Mouse (Mus musculus) hindbrain, embryonic 15.5 days (tissue): ENCODE data around the gene Ndufa7. TPM values are rescaled to one million over a fixed set of nuclear protein-coding genes. Genes with fewer than 3 reads are reported as not detected.
"Not testable (repeated sequence)": the region's sequence is repeated elsewhere in the genome, so short reads cannot be mapped to it uniquely, and the experiment has no call there.

ENCODE experiments used
- ATAC-seq: fragments of 200-750 bp; cut with Nextera tagmentation; 2 replicates; pipeline ENCODE4 v1.8.0; 2017; ENCODE audit warnings: low read depth, moderate number of reproducible peaks, moderate TSS enrichment; ENCODE audit not compliant: low FRiP score
- H3K27ac ChIP-seq: fragments of 300-500 bp; sonication (generic); replicated peaks from 2 replicates; pipeline ENCODE4 v1.5.1; 2015; ENCODE audit warnings: mild to moderate bottlenecking, inconsistent platforms
- H3K27me3 ChIP-seq: fragments of 300-500 bp; sonication (generic); 2 replicates; pipeline ENCODE4 v1.6.1; 2015; ENCODE audit warnings: control low read depth, inconsistent platforms
- H3K36me3 ChIP-seq: fragments of 300-500 bp; sonication (generic); 2 replicates; pipeline ENCODE4 v1.6.1; 2015; ENCODE audit warnings: control low read depth, inconsistent platforms
- H3K4me1 ChIP-seq: fragments of 300-500 bp; sonication (generic); replicated peaks from 2 replicates; pipeline ENCODE4 v1.6.1; 2015; ENCODE audit warnings: control low read depth, inconsistent platforms
- H3K4me2 ChIP-seq: fragments of 300-500 bp; sonication (generic); 2 replicates; pipeline ENCODE4 v1.6.1; 2015; ENCODE audit warnings: moderate library complexity, mild to moderate bottlenecking, inconsistent platforms
- H3K4me3 ChIP-seq: fragments of 300-500 bp; sonication (generic); 2 replicates; pipeline ENCODE4 v1.5.1; 2015; ENCODE audit warnings: mild to moderate bottlenecking, inconsistent platforms
- H3K9ac ChIP-seq: fragments of 300-500 bp; sonication (generic); 2 replicates; pipeline ENCODE4 v1.6.1; 2015; ENCODE audit warnings: inconsistent platforms
- H3K9me3 ChIP-seq: fragments of 300-500 bp; sonication (generic); 2 replicates; pipeline ENCODE4 v1.6.1; 2016; ENCODE audit warnings: control low read depth, inconsistent platforms
- WGBS: fragments of 180-500 bp; shearing (Covaris S2); methylation state at CpG from one replicate; pipeline ENCODE4 v1.1.7; 2015; 5-methylcytosine and 5-hydroxymethylcytosine counted together
- polyA plus RNA-seq: library from polyadenylated mRNA; unstranded; fragments of >200 nt; fragmentation: Nextera tagmentation; extraction: Ambion mirVana; gene quantifications from 2 replicates; pipeline ENCODE4 v1.2.1, GENCODE M21; 2015

The Ndufa7 gene
- polyA plus RNA-seq, 1 experiment from 2014 or later = 496 TPM

- 95% methylated on average over 5 of the region's 6 CpGs for WGBS
Observed at GRCm38 (mm10) chr17:33815399-33815798, 9.0 kb upstream of the Ndufa7 start.

GRCm38 (mm10) chr17:33816612-33817011 lies 7.8 kb upstream of the Ndufa7 start:
- WGBS = 58% methylated on average over 5 of the region's 5 CpGs
- H3K4me1 ChIP-seq = peaks cover 28% of the 10 kb centered on the region
- peaks cover 25% of the 10 kb centered on the region for H3K36me3 ChIP-seq
- no peak for ATAC-seq
- peak overlapping the region; percentile 41 for H3K4me3 ChIP-seq
- H3K27me3 ChIP-seq = no peaks in the 10 kb centered on the region
- no peak overlapping the region for H3K9ac ChIP-seq
- H3K27ac ChIP-seq = peak overlapping the region; percentile 81; the same call in 1 of the 2 replicates
- no peaks in the 10 kb centered on the region for H3K9me3 ChIP-seq
- H3K4me2 ChIP-seq = peak overlapping the region; percentile 89

More at GRCm38 (mm10) chr17:33815399-33815798, 9.0 kb upstream of the Ndufa7 start:
- H3K27ac ChIP-seq = no peak overlapping the region
- H3K9ac ChIP-seq = no peak overlapping the region
- H3K36me3 ChIP-seq = peaks cover 12% of the 10 kb centered on the region
- no peaks in the 10 kb centered on the region for H3K9me3 ChIP-seq
- peaks cover 29% of the 10 kb centered on the region for H3K4me1 ChIP-seq
- H3K27me3 ChIP-seq = no peaks in the 10 kb centered on the region
- H3K4me3 ChIP-seq = no peak overlapping the region
- ATAC-seq = no peak
- no peak overlapping the region for H3K4me2 ChIP-seq

- Histone ChIP-seq H3K27me3 (no peaks in the 10 kb centered on the region), H3K36me3 (peaks cover 32% of the 10 kb centered on the region)
Observed at GRCm38 (mm10) chr17:33817184-33817968, 7.0 kb upstream of the Ndufa7 start.

GRCm38 (mm10) chr17:33817969-33818643 lies 6.3 kb upstream of the Ndufa7 start:
- Histone ChIP-seq H3K4me3 (peak overlapping the region; percentile 41), H3K9me3 (no peaks in the 10 kb centered on the region), H3K36me3 (peaks cover 37% of the 10 kb centered on the region), H3K27ac (peak overlapping the region; percentile 81), H3K4me2 (peak overlapping the region; percentile 89), H3K4me1 (peaks cover 42% of the 10 kb centered on the region), H3K27me3 (no peaks in the 10 kb centered on the region), H3K9ac (peak overlapping the region; percentile 80)
- peak; percentile 60; the same call in 1 of the 2 replicates for ATAC-seq
- WGBS = 13% methylated on average over 33 of the region's 33 CpGs

More at GRCm38 (mm10) chr17:33817184-33817968, 7.0 kb upstream of the Ndufa7 start:
- H3K4me2 ChIP-seq = peak overlapping the region; percentile 89
- H3K9me3 ChIP-seq = no peaks in the 10 kb centered on the region
- H3K4me1 ChIP-seq = peaks cover 35% of the 10 kb centered on the region
- peak overlapping the region; percentile 80 for H3K9ac ChIP-seq
- WGBS = under 1% methylated on average over 87 of the region's 89 CpGs
- peak overlapping the region; percentile 81 for H3K27ac ChIP-seq
- ATAC-seq = peak; percentile 96
- H3K4me3 ChIP-seq = peak overlapping the region; percentile 41

GRCm38 (mm10) chr17:33822436-33822959 lies 1.9 kb upstream of the Ndufa7 start:
- peaks cover 54% of the 10 kb centered on the region for H3K4me1 ChIP-seq
- H3K4me3 ChIP-seq = no peak overlapping the region; the same call in 1 of the 2 replicates
- H3K4me2 ChIP-seq = peak overlapping the region; percentile 85
- no peaks in the 10 kb centered on the region for H3K27me3 ChIP-seq
- H3K27ac ChIP-seq = no peak overlapping the region
- no peak overlapping the region for H3K9ac ChIP-seq
- H3K36me3 ChIP-seq = peaks cover 37% of the 10 kb centered on the region
- ATAC-seq = no peak
- 82% methylated on average over 1 of the region's 1 CpGs for WGBS
- no peaks in the 10 kb centered on the region for H3K9me3 ChIP-seq

GRCm38 (mm10) chr17:33823171-33823570 lies 1.2 kb upstream of the Ndufa7 start:
- H3K4me3 ChIP-seq = peak overlapping the region; percentile 83
- ATAC-seq, H3K9me3 ChIP-seq, H3K27ac ChIP-seq, H3K27me3 ChIP-seq: not testable (repeated sequence)
- H3K4me2 ChIP-seq = peak overlapping the region; percentile 85
- H3K4me1 ChIP-seq = peaks cover 49% of the 10 kb centered on the region
- 89% methylated on average over 8 of the region's 8 CpGs for WGBS
- H3K9ac ChIP-seq = peak overlapping the region; percentile 84
- peaks cover 37% of the 10 kb centered on the region for H3K36me3 ChIP-seq

- peak overlapping the region; percentile 77 for H3K4me2 ChIP-seq
- H3K4me1 ChIP-seq = peaks cover 40% of the 10 kb centered on the region
- H3K9ac ChIP-seq = peak overlapping the region; percentile 77
- not testable (repeated sequence) for ATAC-seq, H3K27me3 ChIP-seq, H3K9me3 ChIP-seq
- H3K27ac ChIP-seq = peak overlapping the region; percentile 90
- peak overlapping the region; percentile 83 for H3K4me3 ChIP-seq
- H3K36me3 ChIP-seq = peaks cover 33% of the 10 kb centered on the region
- WGBS = 13% methylated on average over 6 of the region's 6 CpGs
Observed at GRCm38 (mm10) chr17:33824997-33825330, 592 bp downstream of the Ndufa7 start.

- peak overlapping the region; percentile 77 for H3K4me2 ChIP-seq
- peaks cover 33% of the 10 kb centered on the region for H3K36me3 ChIP-seq
- H3K27me3 ChIP-seq = no peaks in the 10 kb centered on the region
- H3K9me3 ChIP-seq = no peaks in the 10 kb centered on the region
- no peak for ATAC-seq
- H3K9ac ChIP-seq = peak overlapping the region; percentile 77
- H3K27ac ChIP-seq = no peak overlapping the region; the same call in 1 of the 2 replicates
- WGBS = 88% methylated on average over 8 of the region's 8 CpGs
- H3K4me1 ChIP-seq = peaks cover 40% of the 10 kb centered on the region
- peak overlapping the region; percentile 83 for H3K4me3 ChIP-seq
Observed at GRCm38 (mm10) chr17:33825462-33825861, 1.1 kb downstream of the Ndufa7 start.

GRCm38 (mm10) chr17:33826850-33827249 lies 2.5 kb downstream of the Ndufa7 start:
- Histone ChIP-seq H3K4me1 (peaks cover 30% of the 10 kb centered on the region), H3K4me3 (no peak overlapping the region), H3K9me3 (no peaks in the 10 kb centered on the region), H3K4me2 (no peak overlapping the region), H3K27ac (no peak overlapping the region), H3K27me3 (no peaks in the 10 kb centered on the region), H3K9ac (no peak overlapping the region), H3K36me3 (peaks cover 28% of the 10 kb centered on the region)
- ATAC-seq = no peak
- WGBS = 0% methylated on average over 3 of the region's 3 CpGs

- H3K9ac ChIP-seq = no peak overlapping the region
- WGBS = 53% methylated on average over 2 of the region's 2 CpGs
Observed at GRCm38 (mm10) chr17:33828892-33829291, 4.5 kb downstream of the Ndufa7 start.

GRCm38 (mm10) chr17:33829561-33829960 lies 5.2 kb downstream of the Ndufa7 start:
- no peak overlapping the region for H3K4me3 ChIP-seq
- no peaks in the 10 kb centered on the region for H3K9me3 ChIP-seq
- H3K4me2 ChIP-seq = no peak overlapping the region
- no peak overlapping the region for H3K9ac ChIP-seq
- no peak for ATAC-seq
- 92% methylated on average over 10 of the region's 10 CpGs for WGBS
- peaks cover 11% of the 10 kb centered on the region for H3K4me1 ChIP-seq
- H3K27ac ChIP-seq = no peak overlapping the region
- peaks cover 42% of the 10 kb centered on the region for H3K36me3 ChIP-seq
- no peaks in the 10 kb centered on the region for H3K27me3 ChIP-seq

More at GRCm38 (mm10) chr17:33828892-33829291, 4.5 kb downstream of the Ndufa7 start:
- ATAC-seq = no peak
- no peak overlapping the region for H3K27ac ChIP-seq
- peaks cover 35% of the 10 kb centered on the region for H3K36me3 ChIP-seq
- H3K4me2 ChIP-seq = no peak overlapping the region
- H3K27me3 ChIP-seq = no peaks in the 10 kb centered on the region
- H3K4me3 ChIP-seq = no peak overlapping the region
- no peaks in the 10 kb centered on the region for H3K9me3 ChIP-seq
- peaks cover 11% of the 10 kb centered on the region for H3K4me1 ChIP-seq
